Mouse (Mus musculus) spleen, adult 2 months (tissue): ENCODE results near the gene BC034090. TPM values are rescaled to one million over a fixed set of nuclear protein-coding genes. Genes with fewer than 3 reads are reported as not detected.

ENCODE experiments used
- DNase-seq, 2 experiments: peaks; one replicate each; pipeline versions ENCODE4 v3.0.0 to v3.0.0-alpha.2; 2012 to 2021; ENCODE audit warnings: low spot score in 2 of 2, low read depth in 1 of 2
- H3K27ac ChIP-seq: fragments of 200-500 bp; 2 replicates; pipeline ENCODE4 v1.5.1; 2012; ENCODE audit warnings: low read length, inconsistent platforms; ENCODE audit not compliant: insufficient read depth
- H3K27me3 ChIP-seq: fragments of 200-500 bp; 2 replicates; pipeline ENCODE4 v1.6.1; 2012; ENCODE audit warnings: mild to moderate bottlenecking, moderate library complexity, low read length, inconsistent platforms; ENCODE audit not compliant: control insufficient read depth, insufficient read depth
- H3K36me3 ChIP-seq: fragments of 200-500 bp; 2 replicates; pipeline ENCODE4 v1.6.1; 2012; ENCODE audit warnings: mild to moderate bottlenecking, low read length, inconsistent platforms; ENCODE audit not compliant: control insufficient read depth, insufficient read depth
- H3K4me1 ChIP-seq: fragments of 200-500 bp; 2 replicates; pipeline ENCODE4 v1.6.1; 2011; ENCODE audit warnings: inconsistent platforms; ENCODE audit not compliant: control insufficient read depth, insufficient read depth, insufficient read length
- H3K4me3 ChIP-seq: fragments of 200-500 bp; 2 replicates; pipeline ENCODE4 v1.5.1; 2011; ENCODE audit warnings: mild to moderate bottlenecking, inconsistent platforms; ENCODE audit not compliant: insufficient read depth, insufficient read length; ENCODE audit errors: extremely low read depth
- CTCF ChIP-seq: fragments of 200-500 bp; IDR thresholded peaks from 2 replicates; pipeline ENCODE4 v1.5.1; 2011; ENCODE audit warnings: mild to moderate bottlenecking, inconsistent platforms; ENCODE audit not compliant: insufficient read depth, insufficient read length, insufficient replicate concordance; ENCODE audit errors: extremely low read depth
- POLR2A ChIP-seq: fragments of 200-500 bp; IDR thresholded peaks from 2 replicates; pipeline ENCODE4 v1.6.1; 2011; ENCODE audit warnings: low read depth, low read length, inconsistent platforms
- WGBS: fragments of 180-500 bp; shearing (Covaris S2); methylation state at CpG from one replicate; pipeline ENCODE4 v1.1.7; 2018; 5-methylcytosine and 5-hydroxymethylcytosine counted together
- polyA plus RNA-seq: library from polyadenylated mRNA; depleted of rRNA; stranded (reverse); fragments of >200 nt; gene quantifications from 2 replicates; pipeline ENCODE4 v1.2.3, GENCODE M21; 2012

Gene BC034090
- polyA plus RNA-seq, 1 experiment = 3.3 TPM

DNA sequence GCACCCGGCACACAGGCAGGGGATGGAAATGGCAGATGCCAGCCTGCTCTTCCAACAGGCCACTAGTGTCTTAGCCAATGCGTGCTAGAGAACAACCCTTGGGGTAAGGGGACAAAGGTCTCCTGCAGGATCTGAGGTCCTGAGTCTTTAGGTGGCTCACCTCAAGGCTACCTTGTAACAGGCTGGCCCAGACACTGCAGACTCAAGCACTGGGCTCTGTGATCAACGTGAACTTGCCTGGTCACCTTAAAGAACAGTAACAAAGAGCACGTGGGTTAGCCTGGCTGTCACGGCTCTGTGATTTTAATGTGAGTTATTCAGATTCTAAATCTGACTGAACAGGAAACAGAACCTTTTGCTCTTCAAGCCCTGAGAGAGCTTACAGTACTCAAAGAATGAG lies 6.1 kb downstream of the BC034090 start:
- no peak for DNase-seq
- Histone ChIP-seq H3K27ac (no peak overlapping the region), H3K36me3 (no peaks in the 10 kb centered on the region), H3K4me1 (no peaks in the 10 kb centered on the region; the same call in 1 of the 2 replicates), H3K4me3 (no peak overlapping the region), H3K27me3 (no peaks in the 10 kb centered on the region)
- TF ChIP-seq CTCF (no peak), POLR2A (no peak)
- 70% methylated on average over 5 of the region's 5 CpGs for WGBS

DNA sequence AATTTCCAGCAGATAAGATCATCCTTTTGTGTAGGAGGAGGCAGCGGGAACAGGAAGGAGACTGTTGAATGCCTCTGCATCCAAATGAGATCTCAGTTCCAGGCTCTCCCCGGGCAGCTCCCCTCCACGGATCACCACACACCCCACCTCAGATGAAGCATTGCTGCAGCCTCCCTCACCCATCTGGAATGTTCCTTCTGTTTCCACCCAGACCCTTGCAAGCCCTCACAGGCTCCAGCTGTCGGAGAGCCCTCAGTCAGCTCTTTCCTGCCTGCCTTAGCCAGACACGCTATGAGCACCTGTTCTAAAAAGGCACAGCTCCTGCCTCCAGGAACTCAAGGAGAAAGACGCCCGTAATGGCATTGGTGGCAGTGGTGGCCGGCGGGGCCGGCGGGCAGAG lies 6.9 kb downstream of the BC034090 start:
- H3K27ac ChIP-seq = no peak overlapping the region

DNA sequence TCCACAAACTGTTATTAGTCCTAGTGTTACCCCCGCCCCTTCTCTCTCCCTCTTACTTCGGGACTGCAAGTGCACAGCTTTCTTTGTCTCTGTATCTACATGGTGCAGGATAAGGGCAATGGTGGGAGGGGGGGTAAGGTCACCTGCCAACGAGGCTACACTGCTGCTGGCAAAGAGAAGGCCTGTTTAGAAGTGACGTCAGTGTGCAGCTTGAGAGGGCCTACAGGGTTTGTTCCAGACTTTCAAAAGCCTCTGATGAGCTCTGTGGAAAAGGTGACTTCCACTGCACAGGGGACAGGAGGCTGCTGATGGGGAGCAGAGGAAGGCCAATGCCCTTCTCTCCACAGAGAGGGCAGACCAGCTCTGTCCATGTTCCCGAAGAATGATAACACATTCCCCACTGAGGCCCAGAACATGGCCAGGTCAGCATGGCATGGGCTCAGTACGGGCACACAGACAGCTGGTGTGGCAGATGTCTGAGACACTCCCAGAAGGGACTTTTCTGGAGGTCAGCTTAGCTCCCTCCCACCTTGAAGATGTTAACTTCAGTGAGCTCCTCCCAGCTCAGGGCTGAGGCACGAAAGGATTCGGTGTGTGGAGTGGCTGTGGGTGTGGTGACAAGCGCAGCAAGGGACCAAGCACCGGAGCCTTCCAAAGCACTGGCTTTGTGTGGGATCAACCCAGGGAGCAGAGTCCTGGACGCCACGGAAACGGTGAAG lies 7.8 kb downstream of the BC034090 start:
- DNase-seq = no peak
- no peak overlapping the region for H3K27ac ChIP-seq
- TF ChIP-seq CTCF (no peak), POLR2A (no peak)
- H3K36me3 ChIP-seq = no peaks in the 10 kb centered on the region
- 84% methylated on average over 13 of the region's 13 CpGs for WGBS
- H3K4me3 ChIP-seq = no peak overlapping the region
- H3K4me1 ChIP-seq = no peaks in the 10 kb centered on the region; the same call in 1 of the 2 replicates
- H3K27me3 ChIP-seq = no peaks in the 10 kb centered on the region

More for the DNA sequence above, 6.9 kb downstream of the BC034090 start:
- no peak for DNase-seq
- no peak for TF ChIP-seq CTCF
- TF ChIP-seq POLR2A = no peak
- WGBS = 86% methylated on average over 11 of the region's 11 CpGs
- no peaks in the 10 kb centered on the region for H3K27me3 ChIP-seq
- no peaks in the 10 kb centered on the region for H3K36me3 ChIP-seq
- H3K4me1 ChIP-seq = no peaks in the 10 kb centered on the region; the same call in 1 of the 2 replicates
- no peak overlapping the region for H3K4me3 ChIP-seq

DNA sequence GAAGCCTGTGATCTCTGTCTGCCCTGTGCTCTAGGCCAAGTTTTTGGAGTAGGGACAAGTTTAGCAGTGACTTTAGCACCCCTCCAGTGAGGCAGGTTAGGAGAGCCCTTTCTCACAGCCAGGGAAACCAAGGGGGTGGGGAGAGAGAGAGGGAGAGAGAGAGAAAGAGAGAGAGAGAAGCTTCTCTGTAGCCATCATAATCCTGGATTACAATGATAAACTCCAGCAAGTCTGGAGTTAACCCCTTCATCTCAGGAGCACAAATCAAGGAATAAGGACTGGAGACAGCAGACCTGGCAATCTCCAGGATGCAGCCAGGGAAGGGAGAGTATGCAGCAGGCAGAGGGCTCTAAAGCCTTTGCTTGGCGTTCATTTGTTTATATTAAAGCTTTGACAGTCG lies 8.6 kb downstream of the BC034090 start:
- Histone ChIP-seq H3K27me3 (no peaks in the 10 kb centered on the region), H3K27ac (no peak overlapping the region), H3K4me1 (no peaks in the 10 kb centered on the region; the same call in 1 of the 2 replicates), H3K4me3 (no peak overlapping the region), H3K36me3 (no peaks in the 10 kb centered on the region)
- TF ChIP-seq POLR2A (no peak), CTCF (no peak)
- 83% methylated on average over 2 of the region's 2 CpGs for WGBS
- no peak for DNase-seq

DNA sequence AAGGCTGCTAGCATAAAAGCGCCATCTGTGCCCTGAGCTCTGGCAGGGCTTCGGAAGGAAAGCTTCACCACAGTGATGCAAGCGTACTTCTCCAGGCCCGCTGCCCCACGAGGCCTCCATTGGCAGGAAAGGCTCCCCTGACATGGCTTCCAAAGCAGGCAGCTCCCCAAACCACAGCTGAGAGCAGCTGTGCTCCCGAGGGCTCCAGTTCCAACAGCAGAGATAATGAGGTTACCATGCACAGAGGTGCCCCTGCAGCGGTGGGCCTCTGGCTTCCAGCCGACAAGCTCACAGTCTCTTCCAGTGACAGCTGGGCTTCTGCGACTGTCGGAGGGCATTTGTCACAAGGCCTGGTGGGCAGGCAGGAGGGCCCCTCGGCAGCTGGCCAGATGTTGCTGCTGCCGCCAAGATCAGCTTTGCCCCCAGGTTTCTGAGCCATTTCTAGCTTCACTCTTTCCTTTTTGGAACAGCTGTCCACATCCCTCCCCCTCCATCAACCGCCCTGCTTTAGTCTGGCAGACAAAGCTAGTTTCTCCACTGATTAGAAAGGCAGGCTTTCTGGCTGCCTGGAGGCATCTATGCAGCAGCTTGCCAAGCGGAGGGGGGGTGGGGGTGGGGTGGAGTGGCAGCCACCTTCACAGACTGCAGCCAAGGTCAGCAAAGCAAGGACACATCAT lies 10.2 kb downstream of the BC034090 start:
- DNase-seq = no peak

DNA sequence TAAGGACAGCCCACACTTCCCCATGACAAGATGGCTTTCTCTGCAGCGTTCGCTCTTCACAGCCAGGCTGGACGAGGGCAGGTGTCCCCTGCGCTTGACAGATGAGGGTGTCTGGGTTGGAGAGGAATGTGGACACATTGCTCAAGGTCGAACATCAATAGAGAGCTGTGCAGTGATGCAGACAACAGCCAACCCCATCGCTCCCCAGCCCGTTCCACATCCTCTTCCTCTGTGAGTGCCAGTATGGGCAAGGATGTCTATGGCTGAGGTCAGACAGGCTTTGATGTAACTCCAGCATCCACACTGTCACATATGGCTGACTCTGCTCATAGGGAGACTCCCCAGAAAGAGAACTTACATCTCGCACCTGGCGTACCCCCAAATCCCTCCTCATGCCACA lies 10.9 kb downstream of the BC034090 start:
- H3K27me3 ChIP-seq = no peaks in the 10 kb centered on the region
- H3K36me3 ChIP-seq = no peaks in the 10 kb centered on the region
- no peak overlapping the region for H3K4me3 ChIP-seq
- DNase-seq = no peak
- no peak for TF ChIP-seq POLR2A
- TF ChIP-seq CTCF = no peak
- no peaks in the 10 kb centered on the region; the same call in 1 of the 2 replicates for H3K4me1 ChIP-seq
- no peak overlapping the region for H3K27ac ChIP-seq
- WGBS = 44% methylated on average over 9 of the region's 9 CpGs

More for the DNA sequence above, 10.2 kb downstream of the BC034090 start:
- H3K27me3 ChIP-seq = no peaks in the 10 kb centered on the region
- H3K27ac ChIP-seq = no peak overlapping the region
- H3K36me3 ChIP-seq = no peaks in the 10 kb centered on the region
- no peaks in the 10 kb centered on the region; the same call in 1 of the 2 replicates for H3K4me1 ChIP-seq
- H3K4me3 ChIP-seq = no peak overlapping the region
- WGBS = 14% methylated on average over 14 of the region's 14 CpGs
- TF ChIP-seq CTCF (no peak), POLR2A (no peak)

DNA sequence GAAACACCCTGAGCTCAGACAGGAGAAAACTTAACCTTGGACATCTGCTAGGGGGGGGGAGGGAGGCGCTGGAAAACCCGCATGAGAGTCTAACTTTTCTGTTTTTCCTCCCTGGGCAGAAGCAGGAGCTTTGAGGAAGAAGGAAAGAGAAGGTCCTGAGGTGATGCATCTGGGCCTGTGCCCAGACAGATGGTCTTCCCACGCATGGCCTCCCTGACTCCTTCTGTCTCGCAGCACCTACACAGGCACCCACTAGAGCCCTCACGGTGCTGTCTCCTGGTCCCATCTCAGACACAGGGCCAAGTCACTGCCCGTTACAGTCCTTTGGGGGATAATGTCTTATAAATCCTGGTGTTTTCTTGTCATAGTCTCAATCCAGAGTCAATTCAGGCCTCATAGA lies 11.5 kb downstream of the BC034090 start:
- Histone ChIP-seq H3K27me3 (no peaks in the 10 kb centered on the region), H3K4me1 (no peaks in the 10 kb centered on the region; the same call in 1 of the 2 replicates)

More for the DNA sequence above, 11.5 kb downstream of the BC034090 start:
- no peak overlapping the region for H3K4me3 ChIP-seq
- no peak for TF ChIP-seq POLR2A
- no peak for TF ChIP-seq CTCF
- DNase-seq = no peak
- no peaks in the 10 kb centered on the region for H3K36me3 ChIP-seq
- 67% methylated on average over 6 of the region's 6 CpGs for WGBS
- no peak overlapping the region for H3K27ac ChIP-seq
